Mouse (Mus musculus): ENCODE measurements around the gene Eif3i.

DNA sequence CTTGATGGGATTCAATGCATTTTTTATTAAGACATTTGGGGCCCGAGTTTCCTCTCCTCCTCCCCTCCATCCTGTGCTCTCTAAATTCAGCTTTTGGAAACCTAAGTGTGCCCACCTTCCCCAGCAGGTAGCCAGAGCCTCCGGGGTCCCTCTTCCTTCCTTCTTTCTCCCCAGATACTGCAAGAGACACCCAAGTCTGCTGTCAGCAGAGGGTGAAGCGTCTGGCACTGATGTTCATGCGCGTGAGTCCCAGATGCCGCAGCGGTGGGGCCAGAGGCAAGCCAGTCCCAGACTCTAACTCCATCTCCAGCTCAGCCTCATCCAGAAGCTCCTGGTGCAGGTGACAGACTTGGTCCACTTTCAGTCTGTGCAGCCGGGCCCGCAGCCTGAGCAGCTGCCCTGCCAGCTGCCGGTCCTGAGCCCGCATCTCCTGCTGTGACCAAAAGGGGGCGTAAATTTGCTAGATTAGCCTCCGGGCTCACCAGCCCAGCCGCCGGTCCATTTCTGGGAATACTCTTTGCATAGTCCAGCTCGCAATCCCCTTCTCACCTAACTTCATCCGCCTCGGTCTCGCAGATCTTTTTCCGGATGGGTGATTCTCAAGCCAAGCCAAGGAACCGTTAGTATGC is 23.5 kb downstream of the Eif3i start:
- peak; percentile 85 for TF ChIP-seq CTCF (IDR thresholded peaks at IDR 0.05; ENCODE audit: borderline replicate concordance, control insufficient read depth, extremely low read depth, insufficient read depth, low read length, poor library complexity)
- 0 out of 2 replicates have a peak, but pooled peaks have one; percentile 33 for TF ChIP-seq POLR2A (IDR thresholded peaks at IDR 0.05; ENCODE audit: control insufficient read depth, extremely low read depth, insufficient read depth, low read length, poor library complexity)

Measured in thymus, adult 2 months (tissue).